Mouse (Mus musculus) hindbrain, embryonic 15.5 days (tissue): ENCODE results near the gene Naxe. TPM values are rescaled to one million over a fixed set of nuclear protein-coding genes. Genes with fewer than 3 reads are reported as not detected.

Experiments
- ATAC-seq: fragments of 200-750 bp; cut with Nextera tagmentation; 2 replicates; pipeline ENCODE4 v1.8.0; 2017; ENCODE audit warnings: low read depth, moderate number of reproducible peaks, moderate TSS enrichment; ENCODE audit not compliant: low FRiP score
- H3K27ac ChIP-seq: fragments of 300-500 bp; sonication (generic); replicated peaks from 2 replicates; pipeline ENCODE4 v1.5.1; 2015; ENCODE audit warnings: mild to moderate bottlenecking, inconsistent platforms
- H3K27me3 ChIP-seq: fragments of 300-500 bp; sonication (generic); 2 replicates; pipeline ENCODE4 v1.6.1; 2015; ENCODE audit warnings: control low read depth, inconsistent platforms
- H3K36me3 ChIP-seq: fragments of 300-500 bp; sonication (generic); 2 replicates; pipeline ENCODE4 v1.6.1; 2015; ENCODE audit warnings: control low read depth, inconsistent platforms
- H3K4me1 ChIP-seq: fragments of 300-500 bp; sonication (generic); replicated peaks from 2 replicates; pipeline ENCODE4 v1.6.1; 2015; ENCODE audit warnings: control low read depth, inconsistent platforms
- H3K4me2 ChIP-seq: fragments of 300-500 bp; sonication (generic); 2 replicates; pipeline ENCODE4 v1.6.1; 2015; ENCODE audit warnings: moderate library complexity, mild to moderate bottlenecking, inconsistent platforms
- H3K4me3 ChIP-seq: fragments of 300-500 bp; sonication (generic); 2 replicates; pipeline ENCODE4 v1.5.1; 2015; ENCODE audit warnings: mild to moderate bottlenecking, inconsistent platforms
- H3K9ac ChIP-seq: fragments of 300-500 bp; sonication (generic); 2 replicates; pipeline ENCODE4 v1.6.1; 2015; ENCODE audit warnings: inconsistent platforms
- H3K9me3 ChIP-seq: fragments of 300-500 bp; sonication (generic); 2 replicates; pipeline ENCODE4 v1.6.1; 2016; ENCODE audit warnings: control low read depth, inconsistent platforms
- WGBS: fragments of 180-500 bp; shearing (Covaris S2); methylation state at CpG from one replicate; pipeline ENCODE4 v1.1.7; 2015; 5-methylcytosine and 5-hydroxymethylcytosine counted together
- polyA plus RNA-seq: library from polyadenylated mRNA; unstranded; fragments of >200 nt; fragmentation: Nextera tagmentation; extraction: Ambion mirVana; gene quantifications from 2 replicates; pipeline ENCODE4 v1.2.1, GENCODE M21; 2015

Gene Naxe
- polyA plus RNA-seq, 1 experiment from 2014 or later: 158 TPM

DNA sequence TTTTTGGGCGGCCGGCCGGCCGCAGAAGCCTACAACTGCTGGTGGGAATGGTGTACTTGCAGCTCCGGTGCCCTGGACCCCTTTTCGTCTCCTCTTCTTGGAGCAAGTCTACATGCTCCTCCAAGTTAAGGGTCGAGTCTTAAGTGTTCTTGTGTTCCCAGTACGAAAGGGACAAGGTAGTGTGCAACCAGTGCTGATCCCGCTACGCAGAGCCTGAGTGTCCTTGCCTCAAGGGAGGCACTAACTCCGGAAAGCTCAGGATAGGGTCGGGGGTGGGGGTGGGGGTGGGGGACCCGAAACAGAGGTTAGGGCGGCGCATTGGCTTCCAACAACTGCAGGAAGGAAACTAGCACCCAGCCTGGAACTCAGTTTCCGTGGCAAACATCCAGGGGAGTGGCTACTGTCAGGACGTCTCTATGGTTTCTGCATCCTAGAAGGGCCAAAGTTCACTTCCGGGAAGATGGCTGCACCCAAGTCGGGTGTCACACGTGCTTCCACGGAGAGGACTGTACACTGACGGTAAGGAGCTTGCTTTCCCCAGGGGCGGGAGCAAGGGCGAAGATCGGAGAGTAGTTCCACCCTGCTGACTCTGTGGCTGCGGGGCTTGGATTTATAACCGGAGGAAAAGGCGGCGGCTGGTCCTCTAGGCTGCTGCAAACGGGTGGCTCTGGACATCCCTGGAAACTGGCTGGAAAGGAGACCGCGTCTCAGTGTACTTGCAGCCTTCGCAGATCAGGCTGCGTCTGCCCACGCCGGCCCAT lies 15.5 kb downstream of the Naxe start, which contains the start of gene Gpatch4:
Gene Gpatch4 (plus strand): TSS at position 448 of the 761 bp plus-strand sequence.
- Histone ChIP-seq H3K36me3 (no peaks in the 10 kb centered on the region), H3K27me3 (peaks cover 15% of the 10 kb centered on the region; the same call in 1 of the 2 replicates), H3K4me3 (peak within 1 kb of the TSS; percentile 78), H3K4me1 (peaks cover 16% of the 10 kb centered on the region), H3K27ac (peak within 1 kb of the TSS; percentile 68), H3K9me3 (no peaks in the 10 kb centered on the region), H3K4me2 (peak within 1 kb of the TSS; percentile 81), H3K9ac (peak within 1 kb of the TSS; percentile 55)
- peak; percentile 95 for ATAC-seq
- WGBS: 9% methylated on average over 36 of the region's 36 CpGs

GRCm38 (mm10) chr3:88035561-88036293 lies 22.6 kb downstream of the Naxe start:
- 52% methylated on average over 1 of the region's 1 CpGs for WGBS
- no peak for ATAC-seq
- no peaks in the 10 kb centered on the region for H3K4me1 ChIP-seq
- H3K4me2 ChIP-seq: no peak overlapping the region
- peaks cover 27% of the 10 kb centered on the region for H3K27me3 ChIP-seq
- H3K36me3 ChIP-seq: no peaks in the 10 kb centered on the region
- no peak overlapping the region for H3K9ac ChIP-seq
- H3K9me3 ChIP-seq: no peaks in the 10 kb centered on the region
- no peak overlapping the region for H3K27ac ChIP-seq
- H3K4me3 ChIP-seq: no peak overlapping the region

DNA sequence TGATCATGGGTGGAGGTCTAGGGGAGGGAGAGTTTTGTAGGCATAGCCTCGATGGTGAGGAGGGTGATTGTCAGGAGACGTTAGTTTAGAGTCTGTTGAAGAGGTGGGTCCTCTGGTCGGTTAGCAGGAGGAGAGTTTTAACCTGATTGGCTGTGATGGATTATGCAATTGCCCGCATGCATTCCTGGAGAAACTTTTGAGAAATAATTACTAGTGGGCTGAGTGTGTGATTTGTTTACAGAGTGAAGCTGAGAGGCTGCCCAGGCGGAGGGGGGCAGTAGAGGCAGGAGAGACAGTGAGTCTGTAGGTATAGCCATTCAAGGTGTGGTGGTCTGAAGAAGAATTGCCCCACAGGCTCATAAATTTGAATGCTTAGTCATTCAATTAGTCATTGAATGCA lies 24.8 kb downstream of the Naxe start:
- Histone ChIP-seq H3K27me3 (peaks cover 24% of the 10 kb centered on the region), H3K27ac (no peak overlapping the region), H3K36me3 (no peaks in the 10 kb centered on the region), H3K4me3 (no peak overlapping the region), H3K9ac (no peak overlapping the region), H3K4me2 (no peak overlapping the region), H3K4me1 (no peaks in the 10 kb centered on the region), H3K9me3 (no peaks in the 10 kb centered on the region)
- WGBS: 74% methylated on average over 5 of the region's 5 CpGs
- ATAC-seq: no peak

DNA sequence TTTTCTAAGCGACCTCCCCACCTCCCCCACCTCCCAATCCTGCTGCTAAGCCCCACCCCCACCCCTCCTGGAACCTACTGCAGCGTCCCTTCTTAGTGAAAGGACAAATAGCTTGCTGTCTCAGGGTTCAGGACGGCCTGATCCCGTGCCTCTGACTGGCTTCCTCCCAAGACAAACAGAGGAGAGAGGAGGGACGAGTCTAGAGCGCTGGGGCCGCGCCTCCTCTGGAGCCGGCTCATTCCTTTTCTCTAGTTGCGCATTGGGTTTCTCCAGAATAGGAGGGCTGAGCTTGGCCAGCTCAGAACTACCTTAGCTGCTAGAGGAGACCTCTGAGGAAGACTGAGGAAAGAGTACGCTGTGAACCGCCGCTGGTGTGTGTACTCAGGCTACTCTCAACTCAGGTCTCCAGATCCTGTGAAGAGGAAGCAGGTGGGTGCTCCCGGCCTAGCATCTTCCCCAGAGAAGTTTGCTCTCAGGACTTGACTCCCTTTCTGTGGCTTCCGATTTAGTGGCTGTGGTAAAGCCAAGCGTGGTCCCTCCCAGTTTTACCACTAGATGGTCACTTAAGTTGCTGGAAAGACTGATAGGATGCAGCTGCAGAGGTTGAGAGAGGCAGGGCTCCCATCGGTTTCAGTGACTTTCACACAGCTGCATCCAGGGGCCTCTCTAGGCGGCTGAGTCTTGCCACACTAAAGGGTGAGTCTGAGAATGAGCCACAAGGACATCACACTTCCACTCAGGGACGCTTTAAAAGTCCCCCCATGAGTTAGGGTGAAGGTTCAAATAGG lies 27.5 kb downstream of the Naxe start:
- H3K4me2 ChIP-seq: no peak overlapping the region
- no peak overlapping the region for H3K27ac ChIP-seq
- WGBS: 25% methylated on average over 19 of the region's 19 CpGs
- no peaks in the 10 kb centered on the region for H3K4me1 ChIP-seq
- H3K36me3 ChIP-seq: no peaks in the 10 kb centered on the region
- H3K9me3 ChIP-seq: no peaks in the 10 kb centered on the region
- peaks cover 31% of the 10 kb centered on the region for H3K27me3 ChIP-seq
- no peak for ATAC-seq
- no peak overlapping the region for H3K4me3 ChIP-seq
- H3K9ac ChIP-seq: no peak overlapping the region

DNA sequence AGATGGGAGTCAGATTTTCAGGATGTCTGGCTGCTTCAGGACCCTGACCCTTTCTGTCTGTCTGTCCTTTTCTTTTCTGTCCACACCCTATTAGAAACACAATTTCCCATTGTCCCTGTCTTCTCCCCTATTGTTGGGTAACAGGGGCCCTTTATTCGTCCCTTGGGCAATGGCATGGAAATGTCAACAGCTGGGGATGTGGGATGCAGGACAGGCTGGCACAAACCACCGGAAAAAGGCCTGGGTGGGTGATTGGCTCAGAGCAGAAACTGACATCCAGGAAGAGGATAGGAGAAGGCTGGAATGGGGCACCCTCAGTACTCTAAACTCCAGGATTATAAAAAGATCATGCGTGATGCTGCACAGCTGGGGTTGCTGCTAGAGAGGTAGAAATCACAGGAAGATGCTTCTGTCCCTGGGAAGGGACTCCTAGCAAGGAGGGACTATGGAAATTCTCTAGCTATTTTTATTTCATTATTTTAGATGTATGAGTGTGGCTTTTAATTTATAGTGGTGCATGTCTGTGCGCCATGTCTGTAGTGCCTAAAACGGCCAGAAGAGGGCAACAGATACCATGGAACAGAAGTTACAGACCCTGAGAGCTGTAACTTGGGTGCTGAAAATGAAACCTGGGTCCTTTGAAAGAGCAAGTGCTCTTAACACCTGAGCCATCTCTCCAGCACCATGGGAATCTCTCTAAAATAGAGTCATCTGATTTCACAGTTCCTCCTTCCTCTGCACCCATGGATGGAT lies 30.7 kb downstream of the Naxe start, which contains the start of gene Hapln2:
Gene Hapln2 (minus strand): TSS at position 150 of the 753 bp plus-strand sequence.
- H3K27me3 ChIP-seq: peaks cover 58% of the 10 kb centered on the region
- no peak for ATAC-seq

DNA sequence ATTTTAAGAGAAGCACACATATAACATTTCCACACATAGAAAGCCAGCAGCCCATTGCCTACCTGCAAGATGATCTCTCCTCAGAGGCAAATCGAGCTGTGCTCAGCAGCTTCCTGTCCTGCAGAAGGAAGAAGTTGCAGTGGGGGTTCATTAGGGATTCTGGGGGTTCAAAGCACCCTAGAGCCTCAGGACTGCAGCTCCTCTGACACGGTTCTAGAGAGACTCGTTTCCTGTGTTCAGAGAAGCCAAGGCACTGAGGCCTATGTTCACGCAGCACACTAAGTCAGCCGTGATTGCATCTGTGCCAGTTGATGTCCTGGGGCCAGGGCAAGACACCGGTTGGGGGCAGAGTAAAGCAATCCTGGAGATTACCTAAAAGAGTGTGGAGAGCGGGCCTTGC lies 31.5 kb downstream of the Naxe start:
- no peak overlapping the region for H3K4me3 ChIP-seq
- peaks cover 21% of the 10 kb centered on the region for H3K4me1 ChIP-seq
- H3K4me2 ChIP-seq: no peak overlapping the region
- no peak overlapping the region for H3K27ac ChIP-seq
- WGBS: 71% methylated on average over 7 of the region's 7 CpGs
- H3K9ac ChIP-seq: no peak overlapping the region
- H3K9me3 ChIP-seq: no peaks in the 10 kb centered on the region
- no peaks in the 10 kb centered on the region for H3K36me3 ChIP-seq
- peaks cover 60% of the 10 kb centered on the region for H3K27me3 ChIP-seq
- ATAC-seq: no peak

More for the DNA sequence above, 30.7 kb downstream of the Naxe start, which contains the start of gene Hapln2:
- no peak within 1 kb of the TSS for H3K27ac ChIP-seq
- H3K4me3 ChIP-seq: no peak within 1 kb of the TSS
- H3K4me1 ChIP-seq: peaks cover 17% of the 10 kb centered on the region
- H3K9me3 ChIP-seq: no peaks in the 10 kb centered on the region
- no peak within 1 kb of the TSS for H3K4me2 ChIP-seq
- no peaks in the 10 kb centered on the region for H3K36me3 ChIP-seq
- no peak within 1 kb of the TSS for H3K9ac ChIP-seq
- WGBS: 44% methylated on average over 5 of the region's 5 CpGs

- WGBS: under 1% methylated on average over 79 of the region's 81 CpGs
- H3K9me3 ChIP-seq: no peaks in the 10 kb centered on the region
- peak overlapping the region; percentile 89 for H3K4me2 ChIP-seq
- H3K4me1 ChIP-seq: peaks cover 21% of the 10 kb centered on the region
- H3K27me3 ChIP-seq: peaks cover 67% of the 10 kb centered on the region
- H3K4me3 ChIP-seq: peak overlapping the region; percentile 53
- H3K27ac ChIP-seq: no peak overlapping the region
- H3K9ac ChIP-seq: peak overlapping the region; percentile 39
- H3K36me3 ChIP-seq: no peaks in the 10 kb centered on the region
- peak; percentile 76 for ATAC-seq
These were observed 34.9 kb downstream of the Naxe start for GRCm38 (mm10) chr3:88023192-88024074.

DNA sequence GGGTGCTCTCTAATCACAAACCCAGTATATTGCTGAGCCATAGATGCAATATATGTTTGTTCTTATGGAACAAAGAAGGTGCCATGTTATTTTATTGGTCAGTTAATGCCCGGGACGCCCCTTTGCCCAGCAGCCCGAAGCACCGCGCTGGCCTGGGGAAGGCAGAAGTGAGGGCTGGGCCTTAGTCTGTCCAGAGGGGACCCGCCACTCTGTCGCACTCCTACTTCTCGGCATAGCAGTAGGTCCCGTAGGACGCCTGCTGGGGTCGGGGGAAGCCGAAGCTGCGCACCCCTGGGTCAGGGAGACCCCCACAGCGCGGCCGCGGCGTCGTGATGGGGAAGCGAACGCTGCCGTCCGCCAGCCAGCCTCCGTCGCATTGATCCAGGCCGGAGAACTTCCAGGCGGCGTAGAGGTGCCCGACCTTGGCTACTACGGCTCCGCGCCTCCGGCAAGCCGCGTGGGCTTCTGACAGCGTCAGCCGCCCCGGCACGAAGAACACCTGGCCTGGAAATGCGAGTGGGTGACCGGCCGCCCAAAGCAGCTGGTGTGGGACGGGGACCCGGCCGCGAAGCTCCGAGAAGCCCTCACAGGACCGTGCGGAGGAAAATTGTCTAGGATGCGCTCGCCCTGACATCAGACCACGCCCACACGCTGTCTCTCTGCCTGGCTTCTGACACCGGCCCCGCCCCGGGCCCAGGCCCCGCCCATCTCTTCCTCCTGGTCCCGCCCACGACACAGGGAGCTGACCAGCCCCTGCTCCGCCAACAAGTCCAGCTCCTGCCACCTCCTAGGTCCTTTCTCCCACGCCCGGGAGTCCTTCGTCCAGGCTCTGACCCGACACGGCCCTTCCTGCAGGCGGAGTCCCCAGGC lies 35.7 kb downstream of the Naxe start:
- WGBS: under 1% methylated on average over 65 of the region's 66 CpGs
- peaks cover 70% of the 10 kb centered on the region for H3K27me3 ChIP-seq
- peak; percentile 90 for ATAC-seq

GRCm38 (mm10) chr3:88010634-88011265 lies 47.5 kb downstream of the Naxe start:
- no peak for ATAC-seq
- no peaks in the 10 kb centered on the region for H3K4me1 ChIP-seq
- 14% methylated on average over 6 of the region's 6 CpGs for WGBS
- H3K4me3 ChIP-seq: no peak overlapping the region
- no peak overlapping the region for H3K27ac ChIP-seq
- no peaks in the 10 kb centered on the region for H3K9me3 ChIP-seq
- H3K4me2 ChIP-seq: no peak overlapping the region
- H3K36me3 ChIP-seq: no peaks in the 10 kb centered on the region
- H3K27me3 ChIP-seq: no peaks in the 10 kb centered on the region
- no peak overlapping the region for H3K9ac ChIP-seq

More for the DNA sequence above, 35.7 kb downstream of the Naxe start:
- H3K4me2 ChIP-seq: peak overlapping the region; percentile 89
- H3K4me3 ChIP-seq: peak overlapping the region; percentile 53
- H3K9ac ChIP-seq: peak overlapping the region; percentile 39
- H3K27ac ChIP-seq: no peak overlapping the region
- H3K4me1 ChIP-seq: peaks cover 21% of the 10 kb centered on the region
- H3K36me3 ChIP-seq: no peaks in the 10 kb centered on the region
- H3K9me3 ChIP-seq: no peaks in the 10 kb centered on the region
